Mouse (Mus musculus) heart, embryonic 14.5 days (tissue): Measurements from ENCODE around the gene Coq5. TPM values are rescaled to one million over a fixed set of nuclear protein-coding genes. Genes with fewer than 3 reads are reported as not detected.

ENCODE experiments used
- ATAC-seq: fragments of 200-750 bp; cut with Nextera tagmentation; 2 replicates; pipeline ENCODE4 v1.8.0; 2017; ENCODE audit warnings: low read depth, moderate TSS enrichment; ENCODE audit not compliant: insufficient number of reproducible peaks, insufficient read depth, low FRiP score
- H3K27ac ChIP-seq, 2 experiments: fragments of 200-500 bp in 1 of 2; fragments of 300-500 bp in 1 of 2; sonication (generic) in 1 of 2; replicated peaks in 1 of 2; 2 replicates each; pipeline ENCODE4 v1.5.1; 2012 to 2014; ENCODE audit warnings: low read depth in 2 of 2, low read length in 2 of 2, control low read depth in 1 of 2, mild to moderate bottlenecking in 1 of 2, mixed read lengths in 1 of 2; ENCODE audit not compliant: control insufficient read depth in 1 of 2, insufficient read depth in 1 of 2
- H3K27me3 ChIP-seq: fragments of 300-500 bp; sonication (generic); 2 replicates; pipeline ENCODE4 v1.6.1; 2014; ENCODE audit warnings: mild to moderate bottlenecking, low read length, control low read depth; ENCODE audit not compliant: control insufficient read depth, insufficient read depth
- H3K36me3 ChIP-seq: fragments of 300-500 bp; sonication (generic); 2 replicates; pipeline ENCODE4 v1.6.1; 2014; ENCODE audit warnings: mild to moderate bottlenecking, control low read depth, low read length, mixed read lengths; ENCODE audit not compliant: control insufficient read depth, insufficient read depth
- H3K4me1 ChIP-seq, 2 experiments: fragments of 200-500 bp in 1 of 2; fragments of 300-500 bp in 1 of 2; sonication (generic) in 1 of 2; 2 replicates each; pipeline ENCODE4 v1.6.1; 2012 to 2014; ENCODE audit warnings: low read length in 2 of 2, control low read depth in 1 of 2, mixed read lengths in 1 of 2; ENCODE audit not compliant: control insufficient read depth in 2 of 2, insufficient read depth in 2 of 2
- H3K4me2 ChIP-seq: fragments of 300-500 bp; sonication (generic); 2 replicates; pipeline ENCODE4 v1.6.1; 2014; ENCODE audit warnings: mild to moderate bottlenecking, low read length
- H3K4me3 ChIP-seq, 2 experiments: fragments of 200-500 bp in 1 of 2; fragments of 300-500 bp in 1 of 2; sonication (generic) in 1 of 2; 2 replicates each; pipeline ENCODE4 v1.5.1; 2012 to 2014; ENCODE audit warnings: low read length in 2 of 2, mild to moderate bottlenecking in 2 of 2, control low read depth in 1 of 2, low read depth in 1 of 2, moderate library complexity in 1 of 2; ENCODE audit not compliant: control insufficient read depth in 1 of 2, insufficient read depth in 1 of 2
- H3K9ac ChIP-seq: fragments of 300-500 bp; sonication (generic); 2 replicates; pipeline ENCODE4 v1.6.1; 2014; ENCODE audit warnings: mild to moderate bottlenecking, low read length
- H3K9me3 ChIP-seq: fragments of 300-500 bp; sonication (generic); 2 replicates; pipeline ENCODE4 v1.6.1; 2016; ENCODE audit warnings: low read length, control low read depth; ENCODE audit not compliant: control insufficient read depth
- WGBS: fragments of 180-500 bp; shearing (Covaris S2); extraction: QIAGEN DNeasy Blood & Tissue Kit; methylation state at CpG from one replicate; pipeline ENCODE4 v1.1.7; 2014; 5-methylcytosine and 5-hydroxymethylcytosine counted together
- polyA plus RNA-seq: library from polyadenylated mRNA; unstranded; fragments of >200 nt; fragmentation: Nextera tagmentation; extraction: Ambion mirVana; gene quantifications from 2 replicates; pipeline ENCODE4 v1.2.1, GENCODE M21; 2014

Gene Coq5
- polyA plus RNA-seq, 1 experiment from 2014 or later, result 75.1 TPM

GRCm38 (mm10) chr5:115278053-115278452 is 1.4 kb upstream of the Coq5 start:
- Histone ChIP-seq H3K27ac (no peak overlapping the region), H3K4me1 (peaks cover 2 to 10% of the 10 kb centered on the region in 2 experiments), H3K4me2 (no peak overlapping the region), H3K36me3 (peaks cover 5% of the 10 kb centered on the region; the same call in 1 of the 2 replicates), H3K9me3 (no peaks in the 10 kb centered on the region), H3K9ac (no peak overlapping the region), H3K27me3 (no peaks in the 10 kb centered on the region), H3K4me3 (no peak overlapping the region)
- no peak for ATAC-seq
- 63% methylated on average over 1 of the region's 1 CpGs for WGBS

GRCm38 (mm10) chr5:115278785-115279184 is 681 bp upstream of the Coq5 start:
- no peak overlapping the region for H3K4me3 ChIP-seq
- peaks cover 13% of the 10 kb centered on the region for H3K36me3 ChIP-seq
- no peak overlapping the region for H3K9ac ChIP-seq
- H3K9me3 ChIP-seq, result no peaks in the 10 kb centered on the region
- H3K4me1 ChIP-seq, result peaks cover 2 to 5% of the 10 kb centered on the region in 2 experiments
- H3K4me2 ChIP-seq, result no peak overlapping the region
- 52% methylated on average over 2 of the region's 2 CpGs for WGBS
- no peaks in the 10 kb centered on the region for H3K27me3 ChIP-seq
- no peak for ATAC-seq
- H3K27ac ChIP-seq, result no peak overlapping the region

GRCm38 (mm10) chr5:115280050-115280687 is 703 bp downstream of the Coq5 start:
- Histone ChIP-seq H3K27me3 (no peaks in the 10 kb centered on the region), H3K9me3 (no peaks in the 10 kb centered on the region), H3K4me1 (peaks cover 2 to 5% of the 10 kb centered on the region in 2 experiments), H3K4me2 (peak overlapping the region; percentile 89), H3K36me3 (peaks cover 27% of the 10 kb centered on the region), H3K9ac (peak overlapping the region; percentile 91), H3K27ac (peak overlapping the region; percentile 57 to 65), H3K4me3 (peak overlapping the region; percentile 71 to 90)
- 6% methylated on average over 17 of the region's 17 CpGs for WGBS
- ATAC-seq, result no peak

GRCm38 (mm10) chr5:115284735-115285134 is 5.3 kb downstream of the Coq5 start:
- H3K27me3 ChIP-seq, result no peaks in the 10 kb centered on the region
- H3K9ac ChIP-seq, result no peak overlapping the region
- H3K36me3 ChIP-seq, result peaks cover 60% of the 10 kb centered on the region

GRCm38 (mm10) chr5:115294173-115294572 is 14.7 kb downstream of the Coq5 start:
- H3K27me3 ChIP-seq, result no peaks in the 10 kb centered on the region
- H3K9ac ChIP-seq, result no peak overlapping the region
- H3K27ac ChIP-seq, result no peak overlapping the region
- no peak overlapping the region for H3K4me3 ChIP-seq
- no peaks in the 10 kb centered on the region for H3K9me3 ChIP-seq
- 87% methylated on average over 8 of the region's 8 CpGs for WGBS
- no peak for ATAC-seq
- H3K4me2 ChIP-seq, result no peak overlapping the region
- peaks cover 4 to 10% of the 10 kb centered on the region in 2 experiments for H3K4me1 ChIP-seq
- H3K36me3 ChIP-seq, result peaks cover 83% of the 10 kb centered on the region

More at GRCm38 (mm10) chr5:115284735-115285134, 5.3 kb downstream of the Coq5 start:
- Histone ChIP-seq H3K9me3 (no peaks in the 10 kb centered on the region), H3K27ac (no peak overlapping the region), H3K4me3 (no peak overlapping the region), H3K4me1 (peaks cover 2 to 10% of the 10 kb centered on the region in 2 experiments), H3K4me2 (no peak overlapping the region)
- 88% methylated on average over 3 of the region's 3 CpGs for WGBS
- ATAC-seq, result no peak

- H3K9me3 ChIP-seq, result no peaks in the 10 kb centered on the region
- peak overlapping the region in 1 of 2 experiments; percentile 9; a peak in 1 of 4 replicates for H3K27ac ChIP-seq
- WGBS, result 79% methylated on average over 10 of the region's 10 CpGs
- no peak overlapping the region for H3K4me3 ChIP-seq
- no peak overlapping the region for H3K4me2 ChIP-seq
- H3K27me3 ChIP-seq, result no peaks in the 10 kb centered on the region
- H3K9ac ChIP-seq, result no peak overlapping the region
- H3K4me1 ChIP-seq, result peaks cover 4 to 18% of the 10 kb centered on the region in 2 experiments
- H3K36me3 ChIP-seq, result peaks cover 70% of the 10 kb centered on the region
- ATAC-seq, result no peak
Measured at GRCm38 (mm10) chr5:115296347-115296746, 16.9 kb downstream of the Coq5 start.

- no peak; the same call in 1 of the 2 replicates for ATAC-seq
- H3K27me3 ChIP-seq, result no peaks in the 10 kb centered on the region
- peak overlapping the region; percentile 89 for H3K9ac ChIP-seq
- H3K4me3 ChIP-seq, result peak overlapping the region; percentile 82 to 97
- WGBS, result 1% methylated on average over 46 of the region's 46 CpGs
- no peaks in the 10 kb centered on the region for H3K9me3 ChIP-seq
- H3K4me2 ChIP-seq, result peak overlapping the region; percentile 83
- peak overlapping the region; percentile 74 to 89 for H3K27ac ChIP-seq
- peaks cover 45% of the 10 kb centered on the region for H3K36me3 ChIP-seq
- H3K4me1 ChIP-seq, result peaks cover 4 to 24% of the 10 kb centered on the region in 2 experiments
Measured at GRCm38 (mm10) chr5:115300035-115300744, 20.7 kb downstream of the Coq5 start.
